Mouse (Mus musculus) kidney, postnatal 10 days (tissue): ENCODE data around the gene Pik3c2a.
"Not testable (repeated sequence)": the region's sequence is repeated elsewhere in the genome, so short reads cannot be mapped to it uniquely, and the experiment has no call there.

Source experiments
- DNase-seq: peaks from one replicate; pipeline ENCODE4 v3.0.0; 2021; ENCODE audit warnings: mixed read lengths

Pik3c2a gene

DNA sequence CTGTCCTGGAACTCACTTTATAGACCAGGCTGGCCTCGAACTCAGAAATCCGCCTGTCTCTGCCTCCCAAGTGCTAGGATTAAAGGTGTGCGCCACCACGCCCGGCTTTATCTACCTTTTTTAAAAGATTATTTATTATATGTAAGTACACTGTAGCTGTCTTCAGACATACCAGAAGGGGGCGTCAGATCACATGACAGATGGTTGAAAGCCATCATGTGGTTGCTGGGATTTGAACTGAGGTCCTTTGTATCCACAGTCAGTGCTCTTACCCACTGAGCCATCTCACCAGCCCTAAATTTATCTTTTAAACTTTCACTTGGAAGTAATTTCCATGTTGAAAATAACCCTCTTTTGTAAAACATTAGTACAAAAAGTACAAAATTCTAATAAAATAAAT lies 64.1 kb downstream of the Pik3c2a start:
- DNase-seq: not testable (repeated sequence)

- no peak for DNase-seq
Measured at GRCm38 (mm10) chr7:116374284-116374683, 69.0 kb downstream of the Pik3c2a start.

DNA sequence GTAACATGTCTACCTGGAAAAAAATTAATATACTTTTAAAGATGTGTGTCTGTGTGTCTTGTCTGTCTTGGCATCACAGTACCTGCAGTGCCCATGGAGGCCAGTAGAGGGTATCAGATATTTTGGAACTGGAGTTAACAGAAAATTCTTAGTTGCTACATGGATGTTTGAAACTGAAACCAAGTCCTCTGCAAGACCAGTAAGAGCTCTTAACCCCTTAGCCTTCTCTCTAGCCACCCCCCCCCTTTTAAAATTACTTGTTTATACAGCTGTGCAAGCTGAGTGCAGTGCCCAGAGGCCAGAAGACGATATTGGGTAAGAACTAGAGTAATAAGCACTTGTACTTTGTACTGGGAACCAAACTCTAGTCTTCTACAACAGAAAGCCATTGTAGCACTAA lies 107.0 kb downstream of the Pik3c2a start:
- DNase-seq: peak; percentile 79

DNA sequence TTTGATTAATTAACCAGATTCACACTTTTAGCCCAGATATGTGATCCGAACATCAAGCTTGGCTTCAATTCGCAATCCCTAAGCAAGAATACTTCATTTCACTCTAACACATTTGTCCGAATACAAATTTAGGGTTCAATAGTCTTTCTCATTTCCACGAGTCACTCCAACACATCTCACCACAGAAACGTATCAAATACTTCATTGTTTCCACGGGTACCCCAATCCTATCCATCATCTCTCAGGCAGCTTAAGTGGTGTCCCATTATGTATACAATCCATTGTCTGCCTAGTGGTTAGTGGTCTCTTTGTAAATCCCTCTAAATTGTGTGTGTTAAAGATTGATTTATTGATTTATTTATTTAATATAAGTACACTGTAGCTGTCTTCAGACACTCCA lies 108.1 kb downstream of the Pik3c2a start:
- no peak for DNase-seq

DNA sequence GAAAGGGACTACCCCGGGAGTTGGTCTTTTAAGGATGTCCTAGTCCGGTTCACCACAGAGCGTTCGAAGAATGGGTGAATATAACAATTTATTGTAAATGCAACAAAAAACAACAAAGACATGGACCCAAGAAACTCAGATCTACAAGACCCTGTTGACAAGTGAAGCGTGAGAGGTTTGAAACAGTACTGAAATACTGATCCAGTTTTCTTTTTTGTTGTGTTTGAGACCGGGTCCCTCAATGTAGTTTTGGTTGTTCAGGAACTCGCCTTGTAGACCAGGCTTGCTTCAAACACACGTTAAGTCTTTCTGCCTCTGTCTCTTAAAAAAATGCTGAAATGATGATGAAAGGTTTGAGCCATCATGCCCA lies 108.6 kb downstream of the Pik3c2a start:
- no peak for DNase-seq

DNA sequence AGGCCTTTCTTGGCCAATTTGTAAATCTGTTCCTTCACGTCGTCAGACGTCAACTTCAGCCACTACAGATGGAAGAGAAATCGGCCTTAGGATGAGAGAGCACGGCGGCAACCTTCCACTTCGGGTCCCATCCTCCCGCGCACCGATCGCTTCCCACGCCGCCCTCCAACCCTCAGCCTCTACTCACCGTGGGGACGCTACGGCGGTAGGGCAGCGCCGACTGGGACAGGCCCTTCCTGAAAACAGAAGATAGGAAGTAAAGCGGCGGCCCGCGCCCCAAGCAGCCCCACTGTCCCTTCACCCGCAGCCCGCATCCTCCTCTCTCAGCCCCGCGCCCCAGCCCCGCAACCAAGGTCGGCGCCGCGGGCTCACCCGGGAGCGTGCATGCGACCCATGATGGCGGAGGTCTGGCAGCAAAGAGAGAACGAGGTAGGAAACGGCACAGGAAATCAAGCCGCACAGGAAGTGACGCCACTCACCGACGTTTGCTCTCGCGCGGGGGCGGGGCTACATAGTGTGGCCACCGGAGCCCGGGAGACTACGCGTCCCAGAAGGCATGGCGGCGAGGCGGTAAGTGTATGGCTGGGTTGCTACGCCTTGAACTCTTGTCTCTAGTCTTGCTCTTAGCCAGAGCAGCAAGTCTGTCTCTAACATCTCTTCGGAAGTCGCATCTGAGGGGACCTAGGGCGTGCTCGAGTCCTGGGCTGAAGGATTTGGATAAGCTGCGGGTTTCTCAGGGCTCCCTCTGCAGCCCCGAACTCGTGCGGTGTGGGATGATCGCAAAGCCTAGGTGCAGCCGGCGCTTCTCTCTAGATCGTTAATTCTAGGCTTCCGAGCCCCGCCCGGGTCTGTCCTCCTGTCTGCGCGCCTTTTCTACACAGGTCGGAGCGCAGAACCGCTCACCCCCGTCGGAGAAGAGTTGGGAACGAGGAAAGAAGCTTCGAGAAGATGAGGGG lies 109.3 kb downstream of the Pik3c2a start, which contains the start of gene Rps13:
TSS of gene Rps13 (minus strand) at position 483 of the 956 bp plus-strand sequence.
- peak; percentile 99 for DNase-seq

DNA sequence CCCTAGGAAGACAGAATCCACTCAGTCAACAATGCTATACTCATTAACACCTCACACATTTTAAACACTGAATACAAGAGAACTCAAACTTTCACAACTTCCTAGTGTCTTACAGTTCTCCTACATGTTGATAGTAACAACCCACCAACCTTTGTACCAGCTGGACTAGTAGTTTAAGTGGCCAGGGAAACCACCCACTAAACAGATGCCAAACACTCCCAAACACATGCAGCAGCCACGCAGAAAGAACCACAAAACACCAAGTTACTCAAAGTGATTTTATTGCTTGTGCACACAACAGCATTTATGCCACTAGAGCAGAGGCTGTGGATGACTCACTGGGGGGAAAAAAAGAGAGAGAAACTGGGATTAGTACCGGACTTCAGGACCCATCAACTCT lies 112.0 kb downstream of the Pik3c2a start:
- DNase-seq: no peak

GRCm38 (mm10) chr7:116329858-116330257 lies 113.4 kb downstream of the Pik3c2a start:
- no peak for DNase-seq

GRCm38 (mm10) chr7:116328777-116329176 lies 114.5 kb downstream of the Pik3c2a start:
- DNase-seq: no peak

DNA sequence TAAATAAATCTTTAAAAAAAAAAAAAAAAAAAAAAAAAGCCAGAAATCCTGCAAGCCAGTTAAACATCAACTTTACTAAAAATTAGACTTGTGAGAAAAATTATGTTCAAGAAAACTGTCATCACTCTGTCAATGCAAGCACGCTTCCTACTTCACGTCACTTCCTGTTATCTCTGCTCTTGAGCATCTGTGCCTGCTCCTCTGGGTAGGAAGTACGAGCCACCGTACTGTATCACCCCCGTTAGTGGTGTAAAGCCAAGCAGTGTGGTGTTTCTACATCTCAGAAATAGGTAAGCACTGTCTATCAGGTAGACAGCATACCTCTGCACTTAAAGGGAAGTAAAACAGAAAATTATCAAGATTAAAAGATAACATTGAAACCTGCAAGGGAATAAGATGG lies 115.3 kb downstream of the Pik3c2a start:
- DNase-seq: no peak

DNA sequence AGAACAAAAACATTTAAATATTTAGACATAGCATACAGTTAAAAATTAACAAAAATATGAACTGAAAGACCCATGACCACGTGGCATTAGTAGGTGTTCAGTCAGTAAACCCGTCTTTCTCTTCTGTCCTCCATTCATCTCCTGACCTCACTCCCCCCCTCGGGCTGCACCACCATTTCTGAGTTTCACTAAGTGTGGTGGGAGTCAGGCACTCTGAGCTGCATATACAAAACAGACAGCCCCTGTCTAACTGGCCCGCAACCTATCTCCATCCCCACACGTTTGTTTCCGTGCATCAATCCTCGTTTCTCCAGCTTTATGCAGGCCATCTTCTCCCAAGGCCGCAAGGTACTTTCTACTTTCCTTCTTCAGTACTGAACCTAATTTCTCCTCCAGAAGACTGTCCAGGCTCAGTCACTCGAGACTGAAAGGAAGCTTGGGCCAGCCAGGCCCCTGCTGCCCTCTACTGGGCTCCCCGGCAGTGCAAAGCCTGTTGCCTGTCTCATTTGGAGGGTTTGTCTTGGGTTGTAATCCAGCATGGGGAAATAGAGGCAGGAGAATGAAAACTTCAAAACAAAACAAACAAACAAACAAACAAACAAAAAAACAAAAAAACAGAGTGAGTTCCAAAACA lies 119.8 kb downstream of the Pik3c2a start:
- DNase-seq: peak; percentile 88

- peak; percentile 84 for DNase-seq
Measured at GRCm38 (mm10) chr7:116309456-116309855, 133.8 kb downstream of the Pik3c2a start.

GRCm38 (mm10) chr7:116308632-116308991 lies 134.6 kb downstream of the Pik3c2a start:
- DNase-seq: peak; percentile 65

DNA sequence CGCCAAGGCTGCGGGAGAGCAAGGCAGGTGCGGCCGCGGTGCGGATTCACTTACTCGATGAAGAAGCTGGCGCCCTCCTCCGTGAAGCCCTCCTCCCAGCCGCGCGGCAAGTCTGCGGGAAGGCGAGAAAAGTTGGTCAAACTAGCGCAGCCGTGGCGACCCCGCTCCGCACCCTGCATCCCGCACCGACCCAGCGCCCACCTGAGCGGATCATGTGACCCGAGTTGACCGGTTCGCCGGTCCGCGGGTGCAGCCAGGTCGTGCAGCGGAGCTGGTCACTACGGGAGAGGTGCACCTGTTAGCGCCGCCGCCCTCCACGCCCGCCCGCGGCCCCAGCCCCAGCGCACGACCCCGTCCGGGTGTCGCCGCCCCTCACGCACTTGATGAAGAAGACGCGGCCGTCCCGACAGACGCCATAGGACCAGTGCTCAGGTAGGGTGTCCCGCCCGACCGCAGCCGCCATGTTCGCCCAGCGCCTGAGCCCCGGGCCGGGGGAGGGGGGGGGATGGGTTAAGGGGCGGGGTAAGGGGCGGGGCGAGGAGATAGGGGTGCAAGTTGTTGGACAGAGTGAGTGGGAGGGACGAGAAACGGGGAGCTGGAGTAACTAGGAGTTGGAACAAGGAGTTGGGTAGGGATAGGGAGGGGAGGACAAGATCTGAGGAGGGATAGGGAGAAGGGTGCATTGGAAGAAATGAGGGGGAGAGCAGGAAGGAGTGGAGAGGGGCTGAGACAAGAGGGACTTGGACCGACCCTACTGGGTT lies 135.2 kb downstream of the Pik3c2a start, which contains the start of gene Plekha7:
TSS of gene Plekha7 (minus strand) at position 506 of the 761 bp plus-strand sequence.
- peak; percentile 79 for DNase-seq

DNA sequence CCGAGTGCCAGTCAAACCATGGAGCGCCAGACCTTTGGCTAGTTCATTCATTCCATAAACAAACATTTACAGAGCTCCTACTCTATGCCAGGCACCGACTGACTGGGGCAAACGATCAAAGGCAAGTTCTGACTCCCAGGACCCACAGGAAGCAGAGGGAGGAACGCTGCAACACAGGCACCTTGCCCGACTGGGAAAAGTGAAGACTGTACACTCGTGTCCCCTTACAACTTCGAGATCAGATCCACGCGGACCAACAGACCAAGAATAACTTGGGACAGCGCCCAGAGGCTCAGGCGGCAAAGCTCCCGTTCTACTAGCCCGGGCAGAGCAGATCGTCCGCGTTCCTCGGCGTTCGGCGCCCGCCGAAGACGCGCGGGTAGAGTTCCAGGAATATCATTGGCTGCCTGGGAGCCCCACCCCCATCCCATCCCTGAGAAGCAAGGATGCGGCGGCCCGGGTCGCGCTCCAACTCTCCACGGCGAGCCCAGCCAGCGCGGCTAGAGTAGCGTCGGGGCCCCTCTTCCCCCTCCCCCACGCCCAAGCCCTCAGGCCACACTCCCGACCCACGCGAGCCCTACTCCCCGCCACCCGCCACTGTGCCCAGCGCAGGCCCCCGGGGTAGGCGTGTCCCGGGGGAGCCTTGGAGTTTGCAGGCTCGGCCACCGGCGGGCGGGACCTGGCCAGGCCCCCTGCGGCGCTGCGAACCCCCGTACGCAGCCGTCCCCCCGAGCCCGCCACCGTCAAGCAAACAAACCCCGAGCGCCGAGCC lies 136.0 kb downstream of the Pik3c2a start:
- peak; percentile 87 for DNase-seq

DNA sequence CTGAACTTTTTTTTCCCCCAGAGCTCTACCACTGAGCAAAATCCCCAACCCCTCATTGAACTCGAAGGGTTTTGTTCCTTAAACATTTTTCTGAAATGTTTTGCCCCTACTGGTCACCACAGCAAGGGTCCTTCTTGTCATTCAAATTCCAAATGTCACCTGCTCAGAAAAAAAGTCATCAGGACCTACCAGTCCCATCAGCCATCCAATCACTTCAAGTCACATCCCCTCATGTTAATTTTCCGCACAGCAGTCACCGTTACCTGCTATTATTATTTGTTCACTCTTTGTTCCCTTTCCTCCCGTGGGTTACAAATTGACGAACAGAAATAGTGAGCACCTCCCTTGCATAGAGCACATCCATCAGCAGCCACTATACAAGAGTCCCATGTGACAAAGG lies 136.6 kb downstream of the Pik3c2a start:
- no peak for DNase-seq

DNA sequence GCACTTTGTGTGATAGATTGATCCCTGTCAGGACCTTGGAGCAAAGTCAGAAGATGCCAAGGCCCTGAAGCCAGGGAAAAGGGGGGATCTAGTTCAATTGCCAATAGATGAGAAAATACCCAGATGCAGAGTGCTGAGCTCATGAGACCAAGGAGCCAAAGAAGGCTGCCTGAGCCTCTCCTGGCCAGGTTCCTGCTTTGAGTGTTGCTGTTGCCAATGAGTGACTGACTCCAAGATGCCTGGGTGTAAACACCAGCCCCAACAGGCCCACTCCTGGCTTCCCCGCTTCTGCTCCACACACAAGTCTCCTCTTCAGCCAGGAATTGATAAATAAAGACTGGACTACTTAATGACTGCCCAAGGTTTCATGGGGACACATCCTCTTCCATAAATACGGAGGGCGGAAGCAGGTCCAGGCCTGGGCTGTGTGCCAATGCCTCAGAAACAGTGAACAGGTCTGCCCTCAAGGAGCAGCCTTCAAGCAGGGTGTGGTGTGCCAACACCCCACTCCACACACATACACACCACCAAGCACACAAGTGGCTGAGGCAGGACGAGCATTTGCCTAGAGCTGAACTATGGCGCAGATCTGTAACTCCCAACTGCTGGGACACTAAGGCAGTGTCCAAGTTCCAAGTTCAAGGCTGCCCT lies 141.5 kb downstream of the Pik3c2a start:
- no peak for DNase-seq

- no peak for DNase-seq
Measured at GRCm38 (mm10) chr7:116301144-116301543, 142.1 kb downstream of the Pik3c2a start.

DNA sequence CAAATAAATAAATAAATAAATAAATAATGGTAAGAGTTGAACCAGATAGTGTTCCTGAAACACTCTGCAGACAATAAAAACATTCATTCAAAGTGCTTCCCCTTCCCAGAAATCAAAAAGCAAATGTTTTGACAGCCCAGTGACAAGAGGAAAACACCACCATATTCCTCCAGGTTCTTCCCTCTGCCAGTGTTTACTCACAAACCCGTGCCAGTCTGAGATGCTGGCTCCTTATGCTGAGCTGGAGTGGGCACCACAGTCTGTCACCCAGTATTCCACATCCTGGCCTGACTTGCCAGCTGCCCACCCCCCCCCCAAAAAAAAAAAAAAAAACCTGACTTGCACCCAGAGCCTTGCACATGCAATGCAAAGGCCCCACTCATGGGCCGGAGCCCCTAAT lies 144.4 kb downstream of the Pik3c2a start:
- DNase-seq: no peak

DNA sequence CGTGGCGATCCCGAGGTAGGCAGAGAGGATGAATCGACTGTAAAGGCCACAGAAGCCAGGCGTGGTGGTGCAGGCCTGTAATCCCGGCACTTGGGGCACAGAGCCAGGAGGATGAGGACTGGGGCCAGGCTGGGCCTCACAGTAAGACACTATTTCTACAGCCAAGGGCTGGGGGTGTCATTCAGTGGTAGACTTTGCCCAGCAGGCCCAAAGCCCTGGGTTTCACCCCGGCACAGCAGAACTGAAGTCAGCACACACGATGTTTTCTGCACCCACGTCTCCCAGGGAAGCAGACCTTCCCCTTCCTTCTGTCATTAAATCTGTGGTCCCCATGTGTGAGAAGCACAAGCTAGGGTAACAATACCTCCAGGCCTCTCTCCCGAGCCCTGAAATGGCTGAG lies 144.9 kb downstream of the Pik3c2a start:
- peak; percentile 67 for DNase-seq

- DNase-seq: peak; percentile 51
Measured at GRCm38 (mm10) chr7:116294961-116295360, 148.3 kb downstream of the Pik3c2a start.

DNA sequence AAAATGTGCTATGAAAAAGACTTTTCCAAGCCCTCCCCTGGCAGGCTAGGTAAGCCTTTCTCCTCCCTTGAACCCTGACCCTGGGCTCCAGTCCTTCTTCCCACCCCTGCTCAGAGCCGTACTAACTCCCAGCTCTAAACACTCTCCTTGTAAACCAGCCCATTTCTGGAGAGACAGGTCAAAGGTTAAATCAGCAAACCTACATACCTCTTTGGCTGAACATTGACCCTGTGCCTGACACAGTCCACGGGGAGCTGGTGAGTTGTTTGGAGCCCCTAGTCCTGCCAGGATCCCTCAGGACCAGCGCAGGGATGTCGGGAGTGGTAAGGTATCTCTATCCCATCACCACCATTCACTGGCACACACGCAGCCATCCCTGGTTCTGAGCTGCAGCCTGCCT lies 150.9 kb downstream of the Pik3c2a start:
- DNase-seq: peak; percentile 28
